Mouse (Mus musculus): ENCODE measurements around the gene Tbxas1. TPM values are rescaled to one million over a fixed set of nuclear protein-coding genes. Genes with fewer than 3 reads are reported as not detected.

The Tbxas1 gene
- polyA plus RNA-seq, 1 experiment from 2014 or later: 1.8 TPM

- Histone ChIP-seq H3K4me2 (no peak overlapping the region), H3K27ac (no peak overlapping the region), H3K36me3 (replicated peaks) (no peaks in the 10 kb centered on the region), H3K9ac (no peak overlapping the region), H3K9me3 (no peaks in the 10 kb centered on the region), H3K4me3 (replicated peaks) (no peak overlapping the region), H3K4me1 (peaks cover 7% of the 10 kb centered on the region; the same call in 1 of the 2 replicates), H3K27me3 (no peaks in the 10 kb centered on the region)
- no peak for ATAC-seq (ENCODE audit: low FRiP score)
- 83% methylated on average over 1 of the region's 1 CpGs for WGBS
Measured at GRCm38 (mm10) chr6:39021909-39022308, 146.7 kb downstream of the Tbxas1 start.

- Histone ChIP-seq H3K27me3 (no peaks in the 10 kb centered on the region), H3K9me3 (no peaks in the 10 kb centered on the region), H3K9ac (no peak overlapping the region), H3K4me2 (no peak overlapping the region), H3K36me3 (replicated peaks) (no peaks in the 10 kb centered on the region), H3K4me3 (replicated peaks) (no peak overlapping the region), H3K27ac (no peak overlapping the region), H3K4me1 (peaks cover 7% of the 10 kb centered on the region; the same call in 1 of the 2 replicates)
- no peak for ATAC-seq (ENCODE audit: low FRiP score)
- 58% methylated on average over 7 of the region's 7 CpGs for WGBS
Measured at GRCm38 (mm10) chr6:39022461-39023181, 147.4 kb downstream of the Tbxas1 start.

- Histone ChIP-seq H3K9me3 (no peaks in the 10 kb centered on the region), H3K36me3 (replicated peaks) (no peaks in the 10 kb centered on the region), H3K4me3 (replicated peaks) (no peak overlapping the region), H3K9ac (no peak overlapping the region), H3K4me1 (peaks cover 7% of the 10 kb centered on the region; the same call in 1 of the 2 replicates), H3K27me3 (no peaks in the 10 kb centered on the region), H3K27ac (no peak overlapping the region), H3K4me2 (no peak overlapping the region)
- ATAC-seq (ENCODE audit: low FRiP score): no peak
- WGBS: 81% methylated on average over 4 of the region's 4 CpGs
Measured at GRCm38 (mm10) chr6:39024631-39025030, 149.4 kb downstream of the Tbxas1 start.

- Histone ChIP-seq H3K36me3 (replicated peaks) (no peaks in the 10 kb centered on the region), H3K4me2 (no peak overlapping the region), H3K27ac (no peak overlapping the region), H3K4me3 (replicated peaks) (no peak overlapping the region), H3K9ac (no peak overlapping the region), H3K9me3 (no peaks in the 10 kb centered on the region), H3K27me3 (no peaks in the 10 kb centered on the region), H3K4me1 (peaks cover 7% of the 10 kb centered on the region; the same call in 1 of the 2 replicates)
- WGBS: 78% methylated on average over 7 of the region's 7 CpGs
- no peak for ATAC-seq (ENCODE audit: low FRiP score)
Measured at GRCm38 (mm10) chr6:39025038-39025437, 149.8 kb downstream of the Tbxas1 start.

GRCm38 (mm10) chr6:39030714-39031113 is 155.5 kb downstream of the Tbxas1 start:
- no peaks in the 10 kb centered on the region for H3K27me3 ChIP-seq
- no peak overlapping the region for H3K4me3 ChIP-seq (replicated peaks)
- no peaks in the 10 kb centered on the region for H3K9me3 ChIP-seq
- H3K4me2 ChIP-seq: no peak overlapping the region
- H3K4me1 ChIP-seq: no peaks in the 10 kb centered on the region
- H3K9ac ChIP-seq: no peak overlapping the region
- WGBS: 80% methylated on average over 4 of the region's 4 CpGs
- H3K36me3 ChIP-seq (replicated peaks): no peaks in the 10 kb centered on the region
- ATAC-seq (ENCODE audit: low FRiP score): no peak
- H3K27ac ChIP-seq: no peak overlapping the region

- Histone ChIP-seq H3K27me3 (0 out of 2 replicates have a peak, but pooled peaks cover 6% of the 10 kb centered on the region), H3K27ac (no peak overlapping the region), H3K4me3 (replicated peaks) (no peak overlapping the region), H3K9ac (no peak overlapping the region), H3K4me1 (peaks cover 3% of the 10 kb centered on the region; the same call in 1 of the 2 replicates), H3K36me3 (replicated peaks) (no peaks in the 10 kb centered on the region), H3K9me3 (no peaks in the 10 kb centered on the region), H3K4me2 (no peak overlapping the region)
- 86% methylated on average over 7 of the region's 7 CpGs for WGBS
- ATAC-seq (ENCODE audit: low FRiP score): no peak
Measured at GRCm38 (mm10) chr6:39033676-39034075, 158.5 kb downstream of the Tbxas1 start.

GRCm38 (mm10) chr6:39035039-39035438 is 159.8 kb downstream of the Tbxas1 start:
- H3K27me3 ChIP-seq: 0 out of 2 replicates have a peak, but pooled peaks cover 6% of the 10 kb centered on the region
- 97% methylated on average over 6 of the region's 6 CpGs for WGBS
- H3K4me2 ChIP-seq: no peak overlapping the region
- H3K4me3 ChIP-seq (replicated peaks): no peak overlapping the region
- H3K4me1 ChIP-seq: peaks cover 12% of the 10 kb centered on the region
- no peaks in the 10 kb centered on the region for H3K9me3 ChIP-seq
- ATAC-seq (ENCODE audit: low FRiP score): no peak
- H3K27ac ChIP-seq: no peak overlapping the region
- no peak overlapping the region for H3K9ac ChIP-seq
- H3K36me3 ChIP-seq (replicated peaks): no peaks in the 10 kb centered on the region

GRCm38 (mm10) chr6:39036204-39036603 is 161.0 kb downstream of the Tbxas1 start:
- Histone ChIP-seq H3K27ac (no peak overlapping the region), H3K9me3 (no peaks in the 10 kb centered on the region), H3K27me3 (0 out of 2 replicates have a peak, but pooled peaks cover 6% of the 10 kb centered on the region), H3K4me3 (replicated peaks) (no peak overlapping the region), H3K4me2 (no peak overlapping the region), H3K4me1 (peaks cover 12% of the 10 kb centered on the region), H3K9ac (no peak overlapping the region), H3K36me3 (replicated peaks) (no peaks in the 10 kb centered on the region)
- 86% methylated on average over 4 of the region's 4 CpGs for whole genome bisulfite sequencing
- no peak for ATAC-seq (ENCODE audit: low FRiP score)

- Histone ChIP-seq H3K27ac (no peak overlapping the region), H3K27me3 (0 out of 2 replicates have a peak, but pooled peaks cover 6% of the 10 kb centered on the region), H3K36me3 (replicated peaks) (no peaks in the 10 kb centered on the region), H3K9me3 (no peaks in the 10 kb centered on the region), H3K4me3 (replicated peaks) (no peak overlapping the region), H3K9ac (no peak overlapping the region), H3K4me2 (no peak overlapping the region), H3K4me1 (peaks cover 12% of the 10 kb centered on the region)
- no peak for ATAC-seq (ENCODE audit: low FRiP score)
- 87% methylated on average over 9 of the region's 9 CpGs for WGBS
Measured at GRCm38 (mm10) chr6:39040451-39040850, 165.2 kb downstream of the Tbxas1 start.

GRCm38 (mm10) chr6:39049141-39049540 is 173.9 kb downstream of the Tbxas1 start:
- no peak overlapping the region for H3K27ac ChIP-seq
- no peak overlapping the region for H3K9ac ChIP-seq
- no peak for ATAC-seq (ENCODE audit: low FRiP score)
- H3K27me3 ChIP-seq: no peaks in the 10 kb centered on the region
- H3K4me3 ChIP-seq (replicated peaks): no peak overlapping the region
- H3K36me3 ChIP-seq (replicated peaks): no peaks in the 10 kb centered on the region
- 58% methylated on average over 5 of the region's 5 CpGs for WGBS
- H3K9me3 ChIP-seq: no peaks in the 10 kb centered on the region
- no peaks in the 10 kb centered on the region for H3K4me1 ChIP-seq
- H3K4me2 ChIP-seq: no peak overlapping the region

GRCm38 (mm10) chr6:39050836-39051235 is 175.6 kb downstream of the Tbxas1 start:
- no peaks in the 10 kb centered on the region for H3K27me3 ChIP-seq
- H3K36me3 ChIP-seq (replicated peaks): no peaks in the 10 kb centered on the region
- no peak overlapping the region for H3K4me2 ChIP-seq
- no peaks in the 10 kb centered on the region for H3K9me3 ChIP-seq
- no peak overlapping the region for H3K4me3 ChIP-seq (replicated peaks)
- H3K4me1 ChIP-seq: peaks cover 15% of the 10 kb centered on the region
- H3K9ac ChIP-seq: no peak overlapping the region
- H3K27ac ChIP-seq: no peak overlapping the region
- 84% methylated on average over 6 of the region's 6 CpGs for WGBS
- ATAC-seq (ENCODE audit: low FRiP score): no peak

- Histone ChIP-seq H3K4me1 (peaks cover 15% of the 10 kb centered on the region), H3K27ac (no peak overlapping the region), H3K36me3 (replicated peaks) (no peaks in the 10 kb centered on the region), H3K4me3 (replicated peaks) (no peak overlapping the region), H3K27me3 (no peaks in the 10 kb centered on the region), H3K9me3 (no peaks in the 10 kb centered on the region), H3K9ac (no peak overlapping the region), H3K4me2 (no peak overlapping the region)
- 81% methylated on average over 9 of the region's 9 CpGs for WGBS
- ATAC-seq (ENCODE audit: low FRiP score): no peak
Measured at GRCm38 (mm10) chr6:39051799-39052556, 176.8 kb downstream of the Tbxas1 start.
